Mouse (Mus musculus) embryonic fibroblast, embryonic 13.5 days (primary cell): Measurements from ENCODE around the gene Trmt2a. TPM values are rescaled to one million over a fixed set of nuclear protein-coding genes. Genes with fewer than 3 reads are reported as not detected.
"Not testable (repeated sequence)": the region's sequence is repeated elsewhere in the genome, so short reads cannot be mapped to it uniquely, and the experiment has no call there.

ENCODE experiments used
- H3K27ac ChIP-seq: 2 replicates; pipeline ENCODE4 v1.5.1; 2012; ENCODE audit warnings: low read length, control low read depth, inconsistent platforms; ENCODE audit not compliant: insufficient read depth
- H3K4me1 ChIP-seq: 2 replicates; pipeline ENCODE4 v1.6.1; 2011; ENCODE audit warnings: low read length; ENCODE audit not compliant: control insufficient read depth, insufficient read depth
- H3K4me3 ChIP-seq: 2 replicates; pipeline ENCODE4 v1.5.1; 2011; ENCODE audit warnings: mild to moderate bottlenecking, control low read depth, low read length; ENCODE audit not compliant: insufficient read depth
- CTCF ChIP-seq: IDR thresholded peaks from 2 replicates; pipeline ENCODE4 v1.5.1; 2011; ENCODE audit warnings: mild to moderate bottlenecking, control low read depth, low read length, moderate library complexity, borderline replicate concordance; ENCODE audit not compliant: insufficient read depth
- POLR2A ChIP-seq: IDR thresholded peaks from 2 replicates; pipeline ENCODE4 v1.6.1; 2011; ENCODE audit warnings: low read depth, mild to moderate bottlenecking, control low read depth, low read length, moderate library complexity
- polyA plus RNA-seq: library from polyadenylated mRNA; stranded (reverse); fragments of >200 nt; gene quantifications from 2 replicates; pipeline ENCODE4 v1.2.4, GENCODE M21; 2011; ENCODE audit warnings: low read depth; ENCODE audit not compliant: missing spikeins, insufficient read length

The Trmt2a gene
- polyA plus RNA-seq, 1 experiment = 58.9 TPM

DNA sequence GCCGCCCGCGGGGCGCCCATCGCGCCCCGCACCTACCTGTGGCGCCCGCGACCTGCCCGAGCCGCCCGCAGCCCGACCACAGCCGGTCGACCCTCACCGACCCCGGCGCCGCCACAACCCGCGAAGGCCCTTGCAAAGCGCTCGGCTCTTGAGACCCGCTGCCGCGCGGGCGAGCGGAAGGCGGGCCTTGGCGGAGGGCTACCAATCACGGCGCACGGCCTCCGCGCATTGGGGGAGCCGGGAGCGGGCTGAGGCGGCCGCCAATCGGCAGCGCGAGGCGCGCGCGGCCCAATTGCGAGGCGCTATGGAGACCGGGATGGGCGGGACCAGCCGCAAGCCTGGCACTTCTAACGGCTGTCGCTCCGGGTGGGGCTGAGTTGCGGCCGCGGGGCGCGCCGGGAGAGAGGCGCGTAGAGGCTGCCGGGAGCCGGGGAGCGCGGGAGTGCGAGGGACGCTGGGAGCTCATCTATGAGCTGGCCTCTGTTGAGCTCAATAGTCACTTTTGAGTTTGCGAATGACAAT is 40.6 kb downstream of the Trmt2a start, which contains the start of gene Dgcr8:
Gene Dgcr8 (minus strand): TSS at position 180 of the 522 bp plus-strand sequence.
- Histone ChIP-seq H3K27ac (peak within 1 kb of the TSS; percentile 76), H3K4me1 (peaks cover 4% of the 10 kb centered on the region; the same call in 1 of the 2 replicates), H3K4me3 (peak within 1 kb of the TSS; percentile 98)
- TF ChIP-seq POLR2A (no peak; the same call in 1 of the 2 replicates), CTCF (no peak)

DNA sequence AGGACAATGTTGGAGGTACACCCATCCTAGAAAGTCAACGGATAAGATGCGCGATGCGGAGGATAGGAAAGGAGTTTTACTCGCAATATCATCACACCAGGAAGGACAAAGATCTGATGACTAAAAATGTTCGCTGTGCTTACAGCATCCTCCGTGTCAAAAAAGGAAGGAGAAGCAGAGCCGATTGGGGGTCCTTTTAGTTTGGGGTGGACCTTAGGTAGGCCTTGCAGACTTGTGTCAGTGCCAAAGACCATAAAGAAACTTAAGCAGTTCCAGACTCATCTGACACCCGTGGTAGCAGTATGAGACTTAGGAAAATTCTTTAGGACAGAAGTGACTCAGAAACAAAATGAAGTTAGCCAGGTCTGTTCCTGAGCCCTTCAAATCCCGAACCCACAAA is 41.1 kb downstream of the Trmt2a start:
- Histone ChIP-seq H3K27ac (peak overlapping the region; percentile 76), H3K4me3 (peak overlapping the region; percentile 30)
- not testable (repeated sequence) for H3K4me1 ChIP-seq

Other genes starting within 250 kb of the Trmt2a start
- 26.1 and 34.5 TPM in 2 replicates for gene Dgcr6, start 195.8 kb upstream of the Trmt2a start, polyA plus RNA-seq
- 0.70 and 0.80 TPM in 2 replicates for gene Prodh, start 158.5 kb upstream of the Trmt2a start, polyA plus RNA-seq
- 1.2 and 1.4 TPM in 2 replicates for gene Rtn4r, start 121.0 kb upstream of the Trmt2a start, polyA plus RNA-seq
- gene Ccdc188, start 30.8 kb upstream of the Trmt2a start, polyA plus RNA-seq = not detected in 2 replicates
- 28.7 and 29.5 TPM in 2 replicates for gene Zdhhc8, start 13.5 kb upstream of the Trmt2a start, polyA plus RNA-seq
- 296 and 323 TPM in 2 replicates for gene Ranbp1, start 53 bp downstream of the Trmt2a start, polyA plus RNA-seq
- gene Gm49776, start 9.6 kb downstream of the Trmt2a start, polyA plus RNA-seq = not detected in 2 replicates
- gene Dgcr8, start 40.6 kb downstream of the Trmt2a start, polyA plus RNA-seq = 47.4 and 50.6 TPM in 2 replicates
- 27.1 and 32.7 TPM in 2 replicates for gene Tango2, start 99.4 kb downstream of the Trmt2a start, polyA plus RNA-seq
- 6.7 and 8.1 TPM in 2 replicates for gene Arvcf, start 99.5 kb downstream of the Trmt2a start, polyA plus RNA-seq
- 4.6 and 7.5 TPM in 2 replicates for gene Txnrd2, start 177.7 kb downstream of the Trmt2a start, polyA plus RNA-seq
- gene Comt, start 178.2 kb downstream of the Trmt2a start, polyA plus RNA-seq = 89.2 and 96.0 TPM in 2 replicates